Mouse (Mus musculus): Measurements from ENCODE around the gene Gm44503. TPM values are rescaled to one million over a fixed set of nuclear protein-coding genes. Genes with fewer than 3 reads are reported as not detected.
A peak's percentile ranks its signal among the peaks of the same experiment; 100 is the strongest.

The Gm44503 gene
- total and polyA plus RNA-seq, 3 experiments: 0.04 TPM; not detected in 2

GRCm38 (mm10) chr9:73020566-73021097, 62.0 kb downstream of the Gm44503 start:
- ATAC-seq (ENCODE audit: extremely low read depth, insufficient number of reproducible peaks, low FRiP score, poor library complexity, severe bottlenecking) (no peak), DNase-seq (ENCODE audit: low spot score) (no peak)
- TF ChIP-seq GATA2 (IDR thresholded peaks at IDR 0.05; ENCODE audit: borderline replicate concordance, low read depth, low read length) (no peak), CTCF (IDR thresholded peaks at IDR 0.05; ENCODE audit: low read depth, low read length) (no peak), GATA1 (IDR thresholded peaks at IDR 0.05; ENCODE audit: borderline replicate concordance, low read length) (no peak), TAL1 (conservative IDR thresholded peaks at IDR 0.05; ENCODE audit: low read depth, low read length) (no peak), POLR2AphosphoS5 (IDR thresholded peaks at IDR 0.05; ENCODE audit: insufficient replicate concordance, low read depth, low read length) (no peak)
- Histone ChIP-seq H3K36me3 (replicated peaks) (peaks cover 88% of the 10 kb centered on the region), H3K4me3 (ENCODE audit: low read depth, low read length) (no peak overlapping the region), H3K4me1 (ENCODE audit: insufficient read depth, low read depth, low read length) (no peaks in the 10 kb centered on the region), H3K9me3 (replicated peaks) (no peaks in the 10 kb centered on the region), H3K27me3 (ENCODE audit: insufficient read depth, low read length) (no peaks in the 10 kb centered on the region)

GRCm38 (mm10) chr9:73025818-73026636, 67.4 kb downstream of the Gm44503 start:
- Histone ChIP-seq H3K4me3 (ENCODE audit: low read depth, low read length) (no peak overlapping the region), H3K4me1 (ENCODE audit: insufficient read depth, low read depth, low read length) (no peaks in the 10 kb centered on the region), H3K9me3 (replicated peaks) (no peaks in the 10 kb centered on the region), H3K36me3 (replicated peaks) (peaks cover 77% of the 10 kb centered on the region), H3K27me3 (ENCODE audit: insufficient read depth, low read length) (no peaks in the 10 kb centered on the region)
- DNase-seq (ENCODE audit: low spot score) (no peak), ATAC-seq (ENCODE audit: extremely low read depth, insufficient number of reproducible peaks, low FRiP score, poor library complexity, severe bottlenecking) (no peak)
- TF ChIP-seq CTCF (IDR thresholded peaks at IDR 0.05; ENCODE audit: low read depth, low read length): no peak
- no peak for TF ChIP-seq TAL1 (conservative IDR thresholded peaks at IDR 0.05; ENCODE audit: low read depth, low read length)
- no peak for TF ChIP-seq POLR2AphosphoS5 (IDR thresholded peaks at IDR 0.05; ENCODE audit: insufficient replicate concordance, low read depth, low read length)
- no peak for TF ChIP-seq GATA2 (IDR thresholded peaks at IDR 0.05; ENCODE audit: borderline replicate concordance, low read depth, low read length)
- no peak for TF ChIP-seq GATA1 (IDR thresholded peaks at IDR 0.05; ENCODE audit: borderline replicate concordance, low read length)

- Histone ChIP-seq H3K9me3 (replicated peaks) (no peaks in the 10 kb centered on the region), H3K4me1 (ENCODE audit: insufficient read depth, low read depth, low read length) (no peaks in the 10 kb centered on the region), H3K27me3 (ENCODE audit: insufficient read depth, low read length) (no peaks in the 10 kb centered on the region), H3K36me3 (replicated peaks) (peaks cover 82% of the 10 kb centered on the region), H3K4me3 (ENCODE audit: low read depth, low read length) (no peak overlapping the region)
- DNase-seq (ENCODE audit: low spot score) (no peak), ATAC-seq (ENCODE audit: extremely low read depth, insufficient number of reproducible peaks, low FRiP score, poor library complexity, severe bottlenecking) (no peak)
- no peak for TF ChIP-seq TAL1 (conservative IDR thresholded peaks at IDR 0.05; ENCODE audit: low read depth, low read length)
- no peak for TF ChIP-seq CTCF (IDR thresholded peaks at IDR 0.05; ENCODE audit: low read depth, low read length)
- TF ChIP-seq POLR2AphosphoS5 (IDR thresholded peaks at IDR 0.05; ENCODE audit: insufficient replicate concordance, low read depth, low read length): no peak
- no peak for TF ChIP-seq GATA2 (IDR thresholded peaks at IDR 0.05; ENCODE audit: borderline replicate concordance, low read depth, low read length)
- no peak for TF ChIP-seq GATA1 (IDR thresholded peaks at IDR 0.05; ENCODE audit: borderline replicate concordance, low read length)
These were observed 71.8 kb downstream of the Gm44503 start for GRCm38 (mm10) chr9:73030443-73030842.

- no peak for ATAC-seq (ENCODE audit: extremely low read depth, insufficient number of reproducible peaks, low FRiP score, poor library complexity, severe bottlenecking)
- peaks cover 81% of the 10 kb centered on the region for H3K36me3 ChIP-seq (replicated peaks)
These were observed 72.8 kb downstream of the Gm44503 start for GRCm38 (mm10) chr9:73031421-73031820.

DNA sequence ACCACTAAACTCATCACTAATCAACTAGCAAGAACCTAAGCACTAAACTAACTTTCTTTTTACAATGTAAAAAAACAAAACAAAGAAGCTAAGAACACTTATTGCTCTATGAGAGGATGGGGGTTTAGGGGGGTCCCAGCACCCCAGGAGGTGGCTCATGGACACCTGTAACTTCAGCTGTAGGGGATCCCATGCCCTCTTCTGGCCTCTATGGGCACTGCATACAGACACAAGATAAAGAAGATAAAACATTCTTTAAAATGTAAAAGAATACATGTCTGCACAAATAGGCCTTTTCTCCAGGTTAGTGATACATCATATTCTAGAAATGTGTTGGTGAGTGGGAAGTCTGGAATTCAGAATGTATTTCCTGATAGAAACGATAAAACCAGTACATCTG, 74.8 kb downstream of the Gm44503 start:
- no peak for ATAC-seq (ENCODE audit: extremely low read depth, insufficient number of reproducible peaks, low FRiP score, poor library complexity, severe bottlenecking)
- H3K9me3 ChIP-seq (replicated peaks): no peaks in the 10 kb centered on the region
- H3K4me3 ChIP-seq (ENCODE audit: low read depth, low read length): no peak overlapping the region
- H3K36me3 ChIP-seq (replicated peaks): peaks cover 77% of the 10 kb centered on the region
- no peak for DNase-seq (ENCODE audit: low spot score)
- peaks cover 2% of the 10 kb centered on the region for H3K4me1 ChIP-seq (ENCODE audit: insufficient read depth, low read depth, low read length)
- no peaks in the 10 kb centered on the region for H3K27me3 ChIP-seq (ENCODE audit: insufficient read depth, low read length)
- TF ChIP-seq CTCF (IDR thresholded peaks at IDR 0.05; ENCODE audit: low read depth, low read length) (no peak), TAL1 (conservative IDR thresholded peaks at IDR 0.05; ENCODE audit: low read depth, low read length) (no peak), POLR2AphosphoS5 (IDR thresholded peaks at IDR 0.05; ENCODE audit: insufficient replicate concordance, low read depth, low read length) (no peak), GATA2 (IDR thresholded peaks at IDR 0.05; ENCODE audit: borderline replicate concordance, low read depth, low read length) (no peak), GATA1 (IDR thresholded peaks at IDR 0.05; ENCODE audit: borderline replicate concordance, low read length) (no peak)

More at GRCm38 (mm10) chr9:73031421-73031820, 72.8 kb downstream of the Gm44503 start:
- Histone ChIP-seq H3K9me3 (replicated peaks) (no peaks in the 10 kb centered on the region), H3K4me1 (ENCODE audit: insufficient read depth, low read depth, low read length) (no peaks in the 10 kb centered on the region), H3K4me3 (ENCODE audit: low read depth, low read length) (no peak overlapping the region), H3K27me3 (ENCODE audit: insufficient read depth, low read length) (no peaks in the 10 kb centered on the region)
- no peak for TF ChIP-seq TAL1 (conservative IDR thresholded peaks at IDR 0.05; ENCODE audit: low read depth, low read length)
- TF ChIP-seq GATA2 (IDR thresholded peaks at IDR 0.05; ENCODE audit: borderline replicate concordance, low read depth, low read length): no peak
- no peak for TF ChIP-seq GATA1 (IDR thresholded peaks at IDR 0.05; ENCODE audit: borderline replicate concordance, low read length)
- DNase-seq (ENCODE audit: low spot score): no peak

DNA sequence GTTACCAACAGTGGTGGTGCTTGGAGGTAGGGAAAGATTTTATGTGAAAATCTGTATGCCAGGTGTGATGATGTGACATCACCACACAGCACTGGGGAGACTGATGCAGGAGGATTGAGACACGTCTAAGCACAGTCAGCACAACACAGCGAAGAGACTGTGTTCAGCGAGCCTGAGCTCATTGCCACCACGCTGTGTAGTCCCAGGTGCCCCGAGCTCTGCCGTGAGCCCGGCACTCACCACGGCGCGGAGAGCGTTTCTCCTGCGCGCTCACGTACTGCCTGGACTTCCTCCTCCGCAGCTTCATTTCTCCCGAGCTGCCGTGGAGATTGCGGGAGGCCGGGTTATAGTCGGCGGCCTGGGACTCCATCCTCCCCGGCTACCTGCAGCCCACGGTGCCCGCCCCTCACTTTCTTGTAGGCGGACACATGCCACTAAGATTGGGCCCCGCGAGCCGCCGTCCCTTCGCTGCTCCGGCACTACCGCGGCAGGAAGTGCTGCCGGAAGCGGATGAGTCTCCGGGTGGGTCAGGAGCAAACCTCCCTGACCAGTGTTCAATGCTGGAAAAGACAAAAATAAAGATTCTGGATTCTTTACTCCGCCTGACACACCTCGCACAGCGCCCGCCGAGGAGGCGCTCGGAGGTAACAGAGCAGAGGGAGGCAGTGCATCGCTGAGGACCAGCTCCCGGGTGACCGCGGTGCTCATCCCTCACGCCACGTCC, 80.7 kb downstream of the Gm44503 start:
- Histone ChIP-seq H3K4me1 (ENCODE audit: insufficient read depth, low read depth, low read length) (peaks cover 33% of the 10 kb centered on the region), H3K4me3 (ENCODE audit: low read depth, low read length) (peak overlapping the region; percentile 82), H3K27me3 (ENCODE audit: insufficient read depth, low read length) (no peaks in the 10 kb centered on the region), H3K9me3 (replicated peaks) (no peaks in the 10 kb centered on the region), H3K36me3 (replicated peaks) (peaks cover 43% of the 10 kb centered on the region)
- peak; percentile 83 for DNase-seq (ENCODE audit: low spot score)
- TF ChIP-seq GATA1 (IDR thresholded peaks at IDR 0.05; ENCODE audit: borderline replicate concordance, low read length) (no peak), TAL1 (conservative IDR thresholded peaks at IDR 0.05; ENCODE audit: low read depth, low read length) (no peak), GATA2 (IDR thresholded peaks at IDR 0.05; ENCODE audit: borderline replicate concordance, low read depth, low read length) (no peak), POLR2AphosphoS5 (IDR thresholded peaks at IDR 0.05; ENCODE audit: insufficient replicate concordance, low read depth, low read length) (no peak), CTCF (IDR thresholded peaks at IDR 0.05; ENCODE audit: low read depth, low read length) (no peak)
- ATAC-seq (ENCODE audit: extremely low read depth, insufficient number of reproducible peaks, low FRiP score, poor library complexity, severe bottlenecking): peak; percentile 47

Measured in G1E (cell line).